Mouse (Mus musculus): Measurements from ENCODE around the gene Tmem101.

Tmem101 gene
- long read RNA-seq, experiment 1, transcript Tmem101-201 (4 exons, 1,574 nt), result major isoform, 13 of 15 reads
- long read RNA-seq, experiment 1, partial matches to known transcripts, result 1 of 15 reads
- long read RNA-seq, experiment 1, other reads (novel, unspliced or antisense), result 1 of 15 reads
- long read RNA-seq, experiment 2, transcript Tmem101-201 (4 exons, 1,574 nt), result major isoform, 31 of 35 reads
- long read RNA-seq, experiment 2, partial matches to known transcripts, result 3 of 35 reads
- long read RNA-seq, experiment 2, other reads (novel, unspliced or antisense), result 1 of 35 reads

DNA sequence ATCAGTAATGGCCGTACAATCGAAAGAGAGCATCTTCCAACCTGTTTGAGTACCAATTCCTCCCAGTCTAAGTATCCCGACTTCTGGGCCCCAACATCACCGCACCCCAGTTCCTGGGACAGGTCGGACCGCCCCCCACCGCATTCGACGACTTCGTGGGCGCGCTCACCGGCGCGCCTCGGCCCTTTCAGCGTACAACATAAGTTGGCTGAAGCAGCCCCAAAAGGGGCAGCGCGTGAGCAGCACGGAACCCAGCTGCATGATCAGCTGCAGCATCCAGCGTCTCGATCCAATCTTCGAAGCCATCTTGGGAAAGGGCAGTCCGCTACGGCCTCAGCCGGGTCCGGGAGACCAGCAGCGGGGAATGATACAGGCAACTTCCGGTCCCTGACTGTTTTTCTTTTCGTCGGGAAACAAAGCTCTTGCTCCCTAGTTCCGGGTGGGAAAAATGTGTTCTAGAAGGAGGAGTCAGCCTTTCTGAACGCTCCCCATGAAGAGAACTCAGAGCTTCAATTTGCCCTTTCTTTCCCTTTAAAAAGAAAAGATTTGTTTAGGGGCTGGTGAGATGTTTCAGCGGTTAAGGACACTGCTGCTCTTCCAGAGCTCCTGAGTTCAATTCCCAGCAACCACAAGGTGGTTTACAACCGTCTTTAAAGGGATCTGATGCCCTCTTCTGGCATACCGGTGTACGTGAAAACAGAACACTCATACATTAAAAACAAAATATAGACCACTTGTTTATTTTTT, at the start of gene Tmem101:
Gene Tmem101 (minus strand): TSS at position 366 of the 747 bp plus-strand sequence.
- intact Hi-C loops (cut with DNase I), result loop anchor here (5.0 to 10.0 kb wide), 2 partner anchors 69 to 106 kb away; no protein-coding TSS in a partner anchor

DNA sequence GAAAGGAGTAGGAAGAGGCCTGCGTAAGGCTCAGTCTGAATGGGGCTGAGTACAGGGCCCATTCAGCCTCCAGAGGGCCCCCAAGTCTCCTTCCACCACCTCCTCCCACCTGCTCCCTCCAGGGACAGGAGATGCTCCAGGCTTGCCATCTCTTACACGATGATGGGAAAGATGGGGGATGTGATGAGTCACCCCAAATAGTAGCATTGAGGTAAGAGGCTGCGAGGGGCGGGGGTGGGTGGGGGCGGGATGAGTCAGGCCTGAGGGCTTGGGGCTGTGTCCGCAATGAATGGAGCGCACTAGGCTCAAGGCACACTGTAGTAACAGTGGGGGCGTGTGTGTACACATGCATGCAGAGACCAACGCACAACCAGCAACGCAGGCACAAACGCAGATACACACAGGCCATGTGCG, 45.2 kb upstream of the Tmem101 start:
- intact Hi-C loops (cut with DNase I), result no loop called here

- intact Hi-C loops (cut with DNase I), result no loop called here
Measured at GRCm38 (mm10) chr11:102199856-102200255, 43.7 kb upstream of the Tmem101 start.

- intact Hi-C loops (cut with DNase I), result no loop called here
Measured at GRCm38 (mm10) chr11:102198245-102198644, 42.0 kb upstream of the Tmem101 start.

- intact Hi-C loops (cut with DNase I), result no loop called here
Measured at GRCm38 (mm10) chr11:102196018-102196797, 40.0 kb upstream of the Tmem101 start.

DNA sequence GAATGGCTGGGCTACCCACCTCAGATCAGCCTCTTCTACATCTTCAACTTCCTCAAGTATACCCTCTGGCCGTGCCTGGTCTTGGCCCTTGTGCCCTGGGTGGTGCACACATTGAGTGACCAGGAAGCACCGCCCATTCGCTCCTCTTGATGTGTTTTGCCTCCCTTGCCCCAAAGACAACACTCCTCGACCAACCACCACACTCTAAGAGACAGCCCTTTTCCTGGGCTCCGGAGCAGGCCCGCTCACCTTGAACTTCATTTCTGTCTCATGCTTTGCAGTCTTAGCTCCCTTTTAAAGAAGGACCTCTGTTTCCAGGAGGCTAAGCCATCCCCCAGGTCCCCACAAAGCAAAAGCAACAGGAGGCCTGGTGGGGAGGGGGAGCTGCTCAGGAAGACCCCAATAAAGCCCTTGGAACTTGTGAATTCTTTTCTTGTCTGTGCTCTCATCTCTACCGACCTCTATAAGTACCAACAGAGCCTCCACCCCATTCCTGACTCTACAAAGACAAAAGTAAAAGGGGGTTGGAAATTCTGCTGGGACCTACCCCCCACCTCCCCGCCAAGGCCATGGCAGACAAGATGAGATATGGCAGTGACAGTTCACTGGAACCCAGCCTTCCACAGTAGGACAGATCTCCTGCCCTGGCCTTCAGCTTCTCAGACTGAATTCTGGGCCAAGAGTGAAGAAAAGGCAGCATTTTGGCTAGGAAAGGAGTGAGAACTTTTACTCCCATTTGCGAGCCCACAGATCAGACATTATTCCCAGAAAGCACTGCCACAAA, 37.6 kb upstream of the Tmem101 start:
- intact Hi-C loops (cut with DNase I), result loop anchor here (5.0 kb wide), 1 partner anchor 33 kb away; no protein-coding TSS in a partner anchor

GRCm38 (mm10) chr11:102190848-102191247, 34.6 kb upstream of the Tmem101 start:
- intact Hi-C loops (cut with DNase I), result loop anchor here (5.0 kb wide), 1 partner anchor 36 kb away; no protein-coding TSS in a partner anchor

DNA sequence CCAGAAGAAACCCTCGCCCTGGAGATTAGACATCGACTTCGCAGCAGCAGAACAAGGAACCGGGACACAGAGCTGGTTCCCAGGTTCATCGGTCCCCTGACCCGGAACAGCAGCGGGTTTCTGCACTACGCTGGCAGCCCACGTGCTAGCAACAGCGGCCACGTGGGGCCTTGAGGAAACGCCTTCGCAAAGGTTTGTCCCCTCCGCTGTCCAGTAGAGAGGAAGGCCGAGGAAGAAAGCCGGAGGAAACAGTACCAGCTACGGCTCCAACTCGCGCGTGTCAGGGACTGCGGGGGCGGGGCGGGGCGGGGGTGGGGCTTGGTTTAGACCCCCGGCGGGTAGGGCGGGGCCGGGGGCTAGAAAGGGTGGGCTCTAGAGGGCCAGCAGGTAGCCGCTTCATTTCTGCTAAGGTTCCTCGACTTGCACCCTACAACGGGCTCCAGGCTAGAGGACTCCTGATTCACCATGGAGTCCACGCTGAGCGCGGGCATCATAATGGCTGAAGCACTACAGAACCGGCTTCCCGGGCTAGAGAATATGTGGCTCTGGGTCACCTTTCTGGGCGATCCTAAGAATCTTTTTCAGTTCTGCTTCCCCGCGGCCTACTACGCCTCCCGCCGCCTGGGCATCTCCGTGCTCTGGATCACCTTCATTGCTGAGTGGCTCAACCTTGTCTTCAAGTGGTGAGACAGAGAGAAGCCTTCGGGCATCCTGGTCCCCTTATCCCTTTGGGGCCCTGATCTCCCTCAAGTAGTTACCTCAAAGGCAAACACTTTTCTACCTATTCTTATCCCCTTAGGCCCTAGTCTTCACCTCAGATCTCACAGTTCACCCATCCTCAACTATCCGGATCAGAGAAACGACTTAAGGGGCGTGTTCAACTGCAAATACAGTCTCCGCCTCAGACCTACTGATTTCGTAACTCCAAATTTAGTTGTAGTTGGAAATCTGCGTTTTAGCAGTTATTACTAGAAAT, 33.5 kb upstream of the Tmem101 start, which contains the start of gene G6pc3:
Gene G6pc3 (plus strand): TSS at position 160 of the 976 bp plus-strand sequence.
- intact Hi-C loops (cut with DNase I), result loop anchor here (5.0 kb wide), 1 partner anchor 38 kb away; no protein-coding TSS in a partner anchor

- intact Hi-C loops (cut with DNase I), result no loop called here
Measured at GRCm38 (mm10) chr11:102188980-102189379, 32.8 kb upstream of the Tmem101 start.

GRCm38 (mm10) chr11:102186235-102186634, 30.0 kb upstream of the Tmem101 start:
- intact Hi-C loops (cut with DNase I), result no loop called here

- intact Hi-C loops (cut with DNase I), result no loop called here
Measured at GRCm38 (mm10) chr11:102185677-102186076, 29.5 kb upstream of the Tmem101 start.

DNA sequence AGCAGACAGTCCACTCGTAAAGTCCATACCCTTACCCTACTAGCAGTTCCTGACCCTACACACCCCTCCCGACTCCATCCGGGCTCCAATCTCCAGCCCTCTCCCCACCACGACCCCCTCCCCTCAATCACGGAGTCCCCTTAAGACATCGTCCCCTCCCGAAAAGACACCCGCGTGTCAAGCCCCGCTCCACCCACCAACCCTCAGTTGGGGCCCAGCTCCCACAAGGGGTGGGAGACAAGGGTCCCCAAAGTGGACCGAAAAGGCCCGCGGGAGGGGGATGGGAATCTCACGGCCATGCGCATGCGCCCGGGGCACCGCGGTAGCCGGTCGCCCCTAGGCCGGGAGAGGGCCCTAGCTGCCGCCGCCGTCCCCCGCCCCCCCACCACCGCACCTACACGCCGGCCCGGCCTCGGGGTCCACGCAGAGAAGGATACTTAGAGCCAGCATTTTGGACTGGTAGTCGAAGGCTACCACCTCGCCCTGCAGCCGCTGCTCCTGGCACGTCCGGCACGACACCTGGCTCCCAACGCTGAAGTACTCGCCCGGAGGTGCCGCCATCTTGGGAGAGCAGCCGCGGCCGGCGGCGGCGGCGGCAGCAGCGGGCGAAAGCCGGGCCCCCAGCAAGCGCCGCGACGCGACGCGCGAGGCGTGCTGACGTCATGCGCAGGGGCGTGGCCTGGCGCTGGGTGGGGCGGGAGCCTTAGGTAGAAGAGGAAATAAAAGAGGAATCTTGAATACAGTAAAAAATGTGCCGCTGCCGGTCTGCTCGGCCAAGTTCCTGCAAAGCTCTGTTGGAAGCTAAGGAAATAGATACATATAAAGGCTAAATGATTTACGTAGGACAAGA, 28.7 kb upstream of the Tmem101 start, which contains the start of gene Lsm12:
Gene Lsm12 (minus strand): TSS at position 651 of the 850 bp plus-strand sequence.
- intact Hi-C loops (cut with DNase I), result no loop called here

DNA sequence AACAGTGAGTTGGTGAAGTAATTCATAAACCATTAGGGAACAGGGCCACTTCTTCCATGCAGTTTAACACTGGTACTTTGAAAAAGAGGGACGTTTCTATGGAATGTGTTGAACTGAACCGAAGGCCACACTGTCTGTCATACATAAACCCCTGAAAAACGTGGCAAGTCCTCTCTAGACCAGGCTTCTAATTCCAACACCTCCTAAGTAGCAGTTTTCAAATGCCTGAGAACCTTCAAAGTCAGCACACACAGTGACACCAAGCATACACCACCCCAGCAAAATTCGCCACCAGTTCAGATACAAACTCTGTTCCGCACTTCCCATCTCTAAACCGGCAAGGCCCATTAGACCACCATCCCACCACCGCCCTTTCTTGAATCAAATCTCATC, 28.0 kb upstream of the Tmem101 start:
- intact Hi-C loops (cut with DNase I), result no loop called here

DNA sequence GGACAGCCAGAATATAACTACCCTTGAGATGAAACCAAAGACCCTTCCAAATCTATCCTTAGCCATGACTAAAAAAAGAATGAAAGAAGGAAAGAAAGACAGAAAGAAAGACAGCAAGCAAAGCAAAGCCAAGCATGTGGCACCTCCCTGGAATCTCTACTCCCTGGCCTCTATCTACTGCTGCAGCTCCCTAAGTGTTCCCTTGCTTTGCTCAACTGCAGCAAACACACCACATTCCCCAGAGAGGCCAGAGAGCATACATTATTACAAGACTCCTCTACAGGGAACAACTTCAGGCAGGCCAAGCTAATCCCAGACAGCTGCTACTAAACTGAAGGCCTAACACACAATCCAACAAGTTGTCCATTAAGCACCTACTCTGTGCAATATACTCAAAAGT, 23.6 kb upstream of the Tmem101 start:
- intact Hi-C loops (cut with DNase I), result no loop called here

DNA sequence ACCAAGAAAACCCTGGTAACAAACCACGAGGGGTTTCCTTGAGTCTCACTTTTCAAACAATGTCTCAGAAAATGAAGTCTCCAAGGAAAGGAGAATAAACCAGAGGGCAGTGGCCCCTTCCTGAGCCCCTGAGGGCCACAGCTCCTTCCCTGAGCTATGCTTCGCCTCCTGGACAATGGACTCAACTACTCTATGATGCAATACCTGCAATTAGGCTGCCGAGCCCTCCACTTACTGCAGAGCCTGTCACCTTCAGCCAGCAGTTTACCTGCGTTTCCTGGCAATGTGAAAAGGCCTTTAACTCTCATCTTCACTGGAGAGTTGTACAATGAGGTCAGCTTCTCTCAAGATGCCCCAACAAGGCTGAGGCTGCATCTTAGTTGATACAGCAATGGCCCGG, 12.5 kb upstream of the Tmem101 start:
- intact Hi-C loops (cut with DNase I), result no loop called here

DNA sequence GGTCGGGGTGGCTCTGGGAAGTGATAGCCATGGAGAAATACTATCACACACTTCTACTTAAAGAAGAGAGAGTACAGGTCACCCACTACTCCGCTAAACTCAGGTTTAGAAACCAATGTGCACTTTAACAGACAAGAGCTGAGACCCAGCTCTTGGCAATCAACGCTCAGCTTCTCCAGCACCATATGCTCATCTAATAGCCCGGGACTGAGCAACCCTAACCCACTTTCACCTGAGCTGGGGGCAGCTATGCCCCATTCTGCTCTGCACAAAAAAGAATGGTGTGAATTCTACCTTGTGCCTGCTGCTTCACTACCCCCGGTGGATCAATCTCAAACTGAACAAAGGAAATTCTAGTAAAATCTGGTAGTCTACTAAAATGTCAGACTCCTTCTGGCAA, 11.3 kb upstream of the Tmem101 start:
- intact Hi-C loops (cut with DNase I), result no loop called here

DNA sequence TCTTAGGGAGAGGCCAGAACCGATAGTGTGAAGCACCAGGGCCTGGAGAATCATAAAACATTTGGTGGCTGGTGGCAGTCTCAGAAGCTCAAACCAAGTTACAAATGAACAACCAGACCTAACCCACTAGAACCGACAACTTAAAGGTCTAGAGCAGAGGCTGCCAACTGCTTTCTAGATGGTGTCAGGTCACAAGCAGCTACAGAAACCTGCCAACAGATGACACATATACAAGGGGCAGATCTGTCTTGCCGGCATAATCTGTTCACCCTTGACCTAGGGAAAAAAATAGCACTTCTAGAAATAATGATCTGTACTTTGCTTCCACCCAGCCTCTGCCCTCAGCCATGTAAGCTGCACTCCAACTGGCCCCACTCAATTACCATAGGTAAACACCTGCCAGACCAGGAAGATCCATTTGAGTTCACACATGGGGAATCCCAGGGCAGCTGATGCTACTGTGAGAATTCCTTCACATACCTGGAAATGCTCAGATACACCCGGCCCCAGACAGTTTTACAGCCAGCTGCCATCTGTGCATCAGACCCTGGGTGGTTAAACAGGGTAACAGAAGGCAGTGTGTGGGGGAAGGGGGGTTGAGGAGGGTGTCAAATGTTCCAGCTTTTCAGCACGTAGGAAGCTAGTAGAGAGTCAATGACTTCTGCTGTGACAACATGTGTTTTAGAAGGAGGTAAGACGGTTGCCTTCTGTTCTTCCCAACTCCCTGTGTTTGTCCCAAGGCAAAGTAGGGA, 9.9 kb upstream of the Tmem101 start:
- intact Hi-C loops (cut with DNase I), result no loop called here

- intact Hi-C loops (cut with DNase I), result loop anchor here (5.0 to 10.0 kb wide), 2 partner anchors 65 to 103 kb away; no protein-coding TSS in a partner anchor
Measured at GRCm38 (mm10) chr11:102159781-102160180, 3.6 kb upstream of the Tmem101 start.
